Mouse (Mus musculus) embryonic facial prominence, embryonic 13.5 days (tissue): Measurements from ENCODE around the gene Pla2g6. TPM values are rescaled to one million over a fixed set of nuclear protein-coding genes. Genes with fewer than 3 reads are reported as not detected.

Experiments
- ATAC-seq: fragments of 200-750 bp; cut with Nextera tagmentation; 2 replicates; pipeline ENCODE4 v1.8.0; 2017; ENCODE audit warnings: low read depth; ENCODE audit not compliant: insufficient number of reproducible peaks, insufficient read depth, low FRiP score, low TSS enrichment
- H3K27ac ChIP-seq: fragments of 300-500 bp; sonication (generic); 2 replicates; pipeline ENCODE4 v1.5.1; 2015; ENCODE audit warnings: moderate library complexity, mild to moderate bottlenecking, inconsistent platforms
- H3K27me3 ChIP-seq: fragments of 300-500 bp; sonication (generic); 2 replicates; pipeline ENCODE4 v1.6.1; 2015; ENCODE audit warnings: mild to moderate bottlenecking, inconsistent platforms
- H3K36me3 ChIP-seq: fragments of 300-500 bp; sonication (generic); 2 replicates; pipeline ENCODE4 v1.6.1; 2015; ENCODE audit warnings: mild to moderate bottlenecking, inconsistent platforms
- H3K4me1 ChIP-seq: fragments of 300-500 bp; sonication (generic); 2 replicates; pipeline ENCODE4 v1.6.1; 2015; ENCODE audit warnings: inconsistent platforms
- H3K4me2 ChIP-seq: fragments of 300-500 bp; sonication (generic); 2 replicates; pipeline ENCODE4 v1.6.1; 2015; ENCODE audit warnings: moderate library complexity, mild to moderate bottlenecking, inconsistent platforms
- H3K4me3 ChIP-seq: fragments of 300-500 bp; sonication (generic); 2 replicates; pipeline ENCODE4 v1.5.1; 2015; ENCODE audit warnings: mild to moderate bottlenecking, inconsistent platforms
- H3K9ac ChIP-seq: fragments of 300-500 bp; sonication (generic); 2 replicates; pipeline ENCODE4 v1.6.1; 2015; ENCODE audit warnings: mild to moderate bottlenecking, inconsistent platforms
- H3K9me3 ChIP-seq: fragments of 300-500 bp; sonication (generic); 2 replicates; pipeline ENCODE4 v1.6.1; 2016; ENCODE audit warnings: inconsistent platforms
- WGBS: fragments of 180-500 bp; shearing (Covaris S2); methylation state at CpG from one replicate; pipeline ENCODE4 v1.1.7; 2015; ENCODE audit warnings: mixed read lengths; 5-methylcytosine and 5-hydroxymethylcytosine counted together
- polyA plus RNA-seq: library from polyadenylated mRNA; unstranded; fragments of >200 nt; fragmentation: Nextera tagmentation; extraction: Ambion mirVana; gene quantifications from 2 replicates; pipeline ENCODE4 v1.2.1, GENCODE M21; 2015

Gene Pla2g6
- polyA plus RNA-seq, 1 experiment from 2014 or later: 11.6 TPM

DNA sequence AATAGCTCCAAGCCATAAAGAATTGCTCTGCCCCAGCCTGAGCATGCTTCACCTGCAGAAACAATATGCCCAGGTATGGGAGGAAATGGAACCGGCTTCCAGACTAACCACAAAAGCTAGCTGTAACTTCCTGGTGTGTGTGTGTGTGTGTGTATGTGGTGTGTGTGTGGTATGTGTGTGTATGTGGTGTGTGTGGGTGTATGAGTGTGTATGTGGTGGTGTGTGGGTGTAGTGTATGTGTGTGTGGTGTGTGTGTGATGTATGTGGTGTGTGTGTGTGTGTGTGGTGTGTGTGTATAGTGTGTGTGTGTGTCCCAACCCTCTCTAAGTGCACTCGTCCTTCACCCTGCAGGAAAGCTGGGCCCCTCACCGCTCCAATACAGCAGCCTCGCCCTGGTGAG, 62.8 kb downstream of the Pla2g6 start:
- Histone ChIP-seq H3K27ac (no peak overlapping the region), H3K4me2 (no peak overlapping the region), H3K4me1 (peaks cover 18% of the 10 kb centered on the region), H3K36me3 (no peaks in the 10 kb centered on the region), H3K4me3 (no peak overlapping the region), H3K9me3 (no peaks in the 10 kb centered on the region), H3K9ac (0 out of 2 replicates have a peak overlapping the region, but pooled peaks have one; percentile 3), H3K27me3 (peaks cover 31% of the 10 kb centered on the region)
- ATAC-seq: no peak
- 64% methylated on average over 4 of the region's 4 CpGs for WGBS

- no peak for ATAC-seq
- no peaks in the 10 kb centered on the region for H3K36me3 ChIP-seq
- peaks cover 22% of the 10 kb centered on the region for H3K4me1 ChIP-seq
- H3K4me2 ChIP-seq: no peak overlapping the region
- no peak overlapping the region for H3K4me3 ChIP-seq
- no peak overlapping the region for H3K9ac ChIP-seq
- H3K27me3 ChIP-seq: peaks cover 37% of the 10 kb centered on the region
- WGBS: 91% methylated on average over 6 of the region's 6 CpGs
- no peaks in the 10 kb centered on the region for H3K9me3 ChIP-seq
- no peak overlapping the region for H3K27ac ChIP-seq
Measured at GRCm38 (mm10) chr15:79263726-79264125, 64.5 kb downstream of the Pla2g6 start.

GRCm38 (mm10) chr15:79262786-79263309, 65.3 kb downstream of the Pla2g6 start:
- Histone ChIP-seq H3K4me1 (peaks cover 25% of the 10 kb centered on the region), H3K4me3 (0 out of 2 replicates have a peak overlapping the region, but pooled peaks have one; percentile 70), H3K4me2 (peak overlapping the region; percentile 100), H3K27me3 (peaks cover 37% of the 10 kb centered on the region), H3K9ac (0 out of 2 replicates have a peak overlapping the region, but pooled peaks have one; percentile 37), H3K27ac (no peak overlapping the region), H3K36me3 (no peaks in the 10 kb centered on the region), H3K9me3 (no peaks in the 10 kb centered on the region)
- ATAC-seq: no peak
- WGBS: 93% methylated on average over 3 of the region's 3 CpGs

GRCm38 (mm10) chr15:79262375-79262774, 65.8 kb downstream of the Pla2g6 start:
- ATAC-seq: no peak
- Histone ChIP-seq H3K4me3 (peak overlapping the region; percentile 70), H3K36me3 (no peaks in the 10 kb centered on the region), H3K4me2 (peak overlapping the region; percentile 100), H3K9me3 (no peaks in the 10 kb centered on the region), H3K27me3 (peaks cover 37% of the 10 kb centered on the region), H3K9ac (0 out of 2 replicates have a peak overlapping the region, but pooled peaks have one; percentile 37), H3K4me1 (peaks cover 25% of the 10 kb centered on the region), H3K27ac (no peak overlapping the region)
- WGBS: 17% methylated on average over 13 of the region's 13 CpGs

- ATAC-seq: peak; percentile 26; the same call in 1 of the 2 replicates
- Histone ChIP-seq H3K4me1 (peaks cover 25% of the 10 kb centered on the region), H3K4me2 (peak overlapping the region; percentile 100), H3K36me3 (no peaks in the 10 kb centered on the region), H3K4me3 (peak overlapping the region; percentile 70), H3K27ac (peak overlapping the region; percentile 68), H3K27me3 (peaks cover 37% of the 10 kb centered on the region), H3K9ac (peak overlapping the region; percentile 80), H3K9me3 (no peaks in the 10 kb centered on the region)
- WGBS: 0% methylated on average over 20 of the region's 28 CpGs
Measured at GRCm38 (mm10) chr15:79261757-79262156, 66.4 kb downstream of the Pla2g6 start.

DNA sequence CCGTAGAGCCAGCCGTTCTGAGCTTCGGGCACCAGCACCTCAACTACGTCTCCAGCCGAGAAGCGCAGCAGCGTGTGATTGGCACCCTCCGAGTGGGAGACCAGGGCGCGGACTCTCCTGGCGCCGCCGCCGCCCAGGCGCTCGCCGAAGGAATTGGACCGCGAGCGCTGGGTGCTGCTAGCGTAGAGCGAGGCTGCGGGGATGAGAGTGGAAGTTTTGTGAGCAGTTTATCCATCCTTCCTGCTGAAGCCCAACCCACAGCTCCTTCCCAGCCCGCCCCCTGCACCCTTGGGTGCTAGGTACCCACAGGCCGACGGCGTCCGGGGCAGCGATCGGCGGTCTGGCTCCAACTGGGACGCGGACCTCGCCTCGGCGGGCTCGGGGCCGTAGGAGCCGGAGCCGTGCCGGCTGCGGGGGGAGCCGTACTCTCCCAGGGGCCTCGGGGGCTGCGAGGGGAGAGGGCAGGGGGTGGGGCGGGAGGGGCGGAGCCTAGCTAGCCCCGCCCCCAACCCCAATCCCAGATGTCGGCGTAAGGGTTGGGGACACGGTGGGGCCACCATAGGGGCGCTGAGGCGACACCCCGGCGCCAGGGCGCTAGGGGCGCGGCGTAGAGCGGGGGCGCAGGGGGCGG, 67.0 kb downstream of the Pla2g6 start:
- Histone ChIP-seq H3K4me3 (peak overlapping the region; percentile 70), H3K9ac (peak overlapping the region; percentile 80), H3K4me1 (peaks cover 25% of the 10 kb centered on the region), H3K27ac (peak overlapping the region; percentile 68), H3K36me3 (no peaks in the 10 kb centered on the region), H3K9me3 (no peaks in the 10 kb centered on the region), H3K27me3 (peaks cover 37% of the 10 kb centered on the region), H3K4me2 (peak overlapping the region; percentile 100)
- under 1% methylated on average over 55 of the region's 62 CpGs for WGBS
- peak; percentile 56 for ATAC-seq

GRCm38 (mm10) chr15:79258521-79258920, 69.7 kb downstream of the Pla2g6 start:
- WGBS: 26% methylated on average over 17 of the region's 17 CpGs
- H3K9ac ChIP-seq: no peak overlapping the region
- no peaks in the 10 kb centered on the region for H3K36me3 ChIP-seq
- no peak overlapping the region for H3K4me3 ChIP-seq
- no peak overlapping the region for H3K4me2 ChIP-seq
- H3K27me3 ChIP-seq: peaks cover 47% of the 10 kb centered on the region
- no peak overlapping the region for H3K27ac ChIP-seq
- no peak for ATAC-seq
- peaks cover 27% of the 10 kb centered on the region for H3K4me1 ChIP-seq
- no peaks in the 10 kb centered on the region for H3K9me3 ChIP-seq

- peaks cover 35% of the 10 kb centered on the region for H3K4me1 ChIP-seq
- ATAC-seq: no peak
- no peak within 1 kb of the TSS for H3K27ac ChIP-seq
- no peak within 1 kb of the TSS for H3K4me2 ChIP-seq
- 0 out of 2 replicates have a peak, but pooled peaks cover under 1% of the 10 kb centered on the region for H3K36me3 ChIP-seq
- no peak within 1 kb of the TSS for H3K4me3 ChIP-seq
- no peaks in the 10 kb centered on the region for H3K9me3 ChIP-seq
- 33% methylated on average over 3 of the region's 3 CpGs for WGBS
- peaks cover 45% of the 10 kb centered on the region for H3K27me3 ChIP-seq
- no peak within 1 kb of the TSS for H3K9ac ChIP-seq
Measured at GRCm38 (mm10) chr15:79254661-79255060, 73.5 kb downstream of the Pla2g6 start, which contains the start of gene Slc16a8. Slc16a8 (minus strand) TSS chr15:79254761.

GRCm38 (mm10) chr15:79252580-79252979, 75.6 kb downstream of the Pla2g6 start:
- Histone ChIP-seq H3K27me3 (peaks cover 45% of the 10 kb centered on the region), H3K4me2 (peak overlapping the region; percentile 79), H3K9ac (peak overlapping the region; percentile 77), H3K4me1 (peaks cover 27% of the 10 kb centered on the region), H3K4me3 (peak overlapping the region; percentile 46), H3K9me3 (no peaks in the 10 kb centered on the region), H3K27ac (no peak overlapping the region), H3K36me3 (peaks cover 21% of the 10 kb centered on the region)
- peak; percentile 52 for ATAC-seq
- 35% methylated on average over 24 of the region's 24 CpGs for WGBS

- H3K4me2 ChIP-seq: peak overlapping the region; percentile 79
- H3K4me1 ChIP-seq: peaks cover 27% of the 10 kb centered on the region
- H3K27ac ChIP-seq: no peak overlapping the region
- H3K9me3 ChIP-seq: no peaks in the 10 kb centered on the region
- peaks cover 45% of the 10 kb centered on the region for H3K27me3 ChIP-seq
- ATAC-seq: no peak
- H3K9ac ChIP-seq: peak overlapping the region; percentile 77
- 1% methylated on average over 61 of the region's 61 CpGs for WGBS
- H3K36me3 ChIP-seq: peaks cover 25% of the 10 kb centered on the region
- H3K4me3 ChIP-seq: peak overlapping the region; percentile 46
Measured at GRCm38 (mm10) chr15:79251781-79252491, 76.3 kb downstream of the Pla2g6 start.

DNA sequence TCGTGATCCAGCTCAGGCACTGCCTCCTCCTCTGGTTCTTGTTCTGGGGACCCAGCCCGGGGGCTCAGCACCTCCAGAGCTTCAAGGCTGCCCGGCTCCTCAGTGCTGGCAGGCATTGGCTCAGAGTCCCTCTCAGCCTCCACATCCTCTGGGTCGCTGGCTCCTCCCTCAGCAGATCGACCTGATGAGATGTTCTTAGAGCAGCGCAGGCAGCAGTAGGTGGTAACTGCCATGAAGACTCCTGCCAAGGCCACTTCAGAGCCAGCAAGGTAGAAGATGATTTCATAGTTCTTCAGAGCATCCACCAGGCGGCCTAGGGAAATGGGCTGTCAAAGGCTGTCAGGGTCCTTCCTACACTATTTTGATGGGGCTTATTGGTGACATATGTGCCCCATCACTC, 77.0 kb downstream of the Pla2g6 start:
- peaks cover 45% of the 10 kb centered on the region for H3K27me3 ChIP-seq

More for the DNA sequence above, 77.0 kb downstream of the Pla2g6 start:
- 49% methylated on average over 7 of the region's 7 CpGs for WGBS
- Histone ChIP-seq H3K36me3 (peaks cover 32% of the 10 kb centered on the region), H3K9ac (no peak overlapping the region), H3K4me2 (no peak overlapping the region), H3K4me1 (peaks cover 27% of the 10 kb centered on the region), H3K27ac (no peak overlapping the region), H3K9me3 (no peaks in the 10 kb centered on the region), H3K4me3 (no peak overlapping the region)
- no peak for ATAC-seq
